Mouse (Mus musculus): Measurements from ENCODE around the gene 1810013L24Rik. TPM values are rescaled to one million over a fixed set of nuclear protein-coding genes. Genes with fewer than 3 reads are reported as not detected.

Gene 1810013L24Rik
- total RNA-seq (2012; rRNA removed) (27.1 and 30.7 TPM in 2 replicates), total RNA-seq (2014; rRNA removed) (30.0 and 32.8 TPM in 2 replicates), polyA plus RNA-seq (2012; ENCODE audit: insufficient read length, low read depth) (44.2 and 47.7 TPM in 2 replicates)

DNA sequence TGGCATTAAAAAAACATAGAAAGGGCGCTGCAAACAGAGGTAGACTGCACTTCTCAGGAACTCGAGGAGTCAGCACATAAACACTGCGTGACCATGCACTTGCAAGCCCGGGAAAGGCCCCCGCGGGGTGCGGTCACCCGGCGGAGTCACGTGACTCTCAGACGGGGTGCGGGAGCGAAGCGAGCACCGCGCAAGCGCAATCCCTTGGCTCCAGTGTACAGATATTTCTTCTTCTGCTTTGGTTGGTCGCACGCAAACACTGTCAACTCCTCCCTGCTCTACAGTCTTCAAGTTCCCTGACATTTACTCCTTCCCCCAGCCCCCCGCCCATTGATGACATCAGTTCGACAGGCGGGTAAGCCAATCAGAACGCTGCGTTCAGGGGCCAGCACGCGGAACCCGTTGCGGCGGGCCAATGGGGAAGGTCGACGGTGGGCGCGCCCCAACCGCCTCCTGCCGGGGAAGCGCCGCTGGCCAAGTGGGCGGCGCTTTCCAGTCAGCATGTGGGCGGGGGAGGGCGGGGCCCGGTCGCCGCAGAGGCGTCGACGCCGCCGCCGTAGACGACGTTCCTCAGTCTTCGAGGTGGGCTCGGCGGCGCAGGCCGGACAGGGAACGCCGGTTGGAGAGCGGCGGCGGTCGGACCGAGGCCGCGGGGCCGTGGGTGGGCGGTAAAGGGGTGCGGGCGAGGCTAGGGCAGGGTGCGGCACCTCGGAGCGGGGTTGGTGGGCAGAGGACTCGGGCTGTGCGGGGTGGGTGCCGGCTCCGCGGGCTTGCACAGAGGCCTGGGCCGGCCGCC lies at the start of gene 1810013L24Rik:
1810013L24Rik (plus strand) TSS at position 537 of the 796 bp plus-strand sequence.
- dilution Hi-C loops (cut with MboI; ENCODE audit: extremely low pct_ligation_motif_present, extremely low pct_unique_long_range_greater_than_20kb, low sequenced_read_pairs), result no loop called here
- TF ChIP-seq NELFE (IDR thresholded peaks at IDR 0.05; ENCODE audit: low read depth, low read length), result peak; percentile 92
- TF ChIP-seq KAT2A (IDR thresholded peaks at IDR 0.05; ENCODE audit: insufficient replicate concordance, low read length), result no peak
- no peak for TF ChIP-seq MAFK (IDR thresholded peaks at IDR 0.05; ENCODE audit: insufficient replicate concordance, low read length)
- TF ChIP-seq RAD21 (IDR thresholded peaks at IDR 0.05; ENCODE audit: low read depth, low read length), result no peak
- TF ChIP-seq CTCF (conservative IDR thresholded peaks at IDR 0.05 in 1 of 2, IDR thresholded peaks at IDR 0.05 in 1 of 2; ENCODE audit: low read depth in 2 of 2, low read length in 2 of 2), result no peak
- peak; percentile 91 for TF ChIP-seq ELF1 (IDR thresholded peaks at IDR 0.05; ENCODE audit: low read depth, low read length)
- TF ChIP-seq HCFC1 (IDR thresholded peaks at IDR 0.05; ENCODE audit: low read depth, low read length), result peak; percentile 74
- peak; percentile 52; the same call in 1 of the 2 replicates for TF ChIP-seq EP300 (IDR thresholded peaks at IDR 0.05; ENCODE audit: low read length)
- peak; percentile 95 for TF ChIP-seq CHD2 (IDR thresholded peaks at IDR 0.05; ENCODE audit: low read length)
- TF ChIP-seq BHLHE40 (IDR thresholded peaks at IDR 0.05; ENCODE audit: low read depth, low read length), result peak; percentile 94
- TF ChIP-seq PAX5 (IDR thresholded peaks at IDR 0.05; ENCODE audit: low read length), result no peak
- no peak for TF ChIP-seq SMC3 (IDR thresholded peaks at IDR 0.05; ENCODE audit: low read depth, low read length)
- TF ChIP-seq USF2 (conservative IDR thresholded peaks at IDR 0.05; ENCODE audit: low read depth, low read length), result peak; percentile 97
- TF ChIP-seq MXI1 (IDR thresholded peaks at IDR 0.05; ENCODE audit: low read depth, low read length), result peak; percentile 93
- no peak for TF ChIP-seq ZNF384 (IDR thresholded peaks at IDR 0.05; ENCODE audit: low read depth, low read length)
- peak; percentile 93; the same call in 1 of the 2 replicates for TF ChIP-seq MAX (IDR thresholded peaks at IDR 0.05; ENCODE audit: low read length)
- TF ChIP-seq IRF4 (IDR thresholded peaks at IDR 0.05; ENCODE audit: low read depth, low read length), result peak; percentile 11; the same call in 1 of the 2 replicates
- TF ChIP-seq JUND (conservative IDR thresholded peaks at IDR 0.05; ENCODE audit: low read depth, low read length), result peak; percentile 40; the same call in 1 of the 2 replicates
- TF ChIP-seq ZMIZ1 (IDR thresholded peaks at IDR 0.05; ENCODE audit: low read depth, low read length), result peak; percentile 95
- peak; percentile 97 for TF ChIP-seq POLR2A (IDR thresholded peaks at IDR 0.05; ENCODE audit: low read depth, low read length)
- TF ChIP-seq ZKSCAN1 (IDR thresholded peaks at IDR 0.05; ENCODE audit: borderline replicate concordance, low read depth, low read length), result no peak
- TF ChIP-seq E2F4 (IDR thresholded peaks at IDR 0.05; ENCODE audit: insufficient replicate concordance, low read depth, low read length), result peak; percentile 73; the same call in 1 of the 2 replicates
- 0 out of 2 replicates have a peak, but pooled peaks have one; percentile 30 for TF ChIP-seq CHD1 (IDR thresholded peaks at IDR 0.05; ENCODE audit: low read depth, low read length)
- TF ChIP-seq RCOR1 (conservative IDR thresholded peaks at IDR 0.05; ENCODE audit: low read depth, low read length), result peak; percentile 4; the same call in 1 of the 2 replicates
- peak; percentile 99 for TF ChIP-seq MAZ (IDR thresholded peaks at IDR 0.05; ENCODE audit: low read depth, low read length)
- peak; percentile 79 for TF ChIP-seq TCF12 (IDR thresholded peaks at IDR 0.05; ENCODE audit: low read depth, low read length)
- TF ChIP-seq TBP (conservative IDR thresholded peaks at IDR 0.05; ENCODE audit: low read depth, low read length), result peak; percentile 83; the same call in 1 of the 2 replicates
- peak; percentile 89 for TF ChIP-seq NRF1 (IDR thresholded peaks at IDR 0.05; ENCODE audit: low read depth, low read length)
- peak; percentile 98 for TF ChIP-seq USF1 (IDR thresholded peaks at IDR 0.05; ENCODE audit: low read depth, low read length)
- peak; percentile 91; the same call in 1 of the 2 replicates for TF ChIP-seq MYC (IDR thresholded peaks at IDR 0.05; ENCODE audit: low read depth, low read length)
- TF ChIP-seq UBTF (IDR thresholded peaks at IDR 0.05; ENCODE audit: low read depth, low read length), result peak; percentile 72; the same call in 1 of the 2 replicates
- TF ChIP-seq POLR2AphosphoS2 (IDR thresholded peaks at IDR 0.05; ENCODE audit: low read depth, low read length), result peak; percentile 87; the same call in 1 of the 2 replicates
- TF ChIP-seq GABPA (IDR thresholded peaks at IDR 0.05; ENCODE audit: insufficient replicate concordance, low read depth, low read length), result no peak
- no peak for TF ChIP-seq ZC3H11A (IDR thresholded peaks at IDR 0.05; ENCODE audit: low read depth, low read length)
- TF ChIP-seq JUN (IDR thresholded peaks at IDR 0.05; ENCODE audit: insufficient read depth, low read depth, low read length), result no peak
- peak; percentile 93; the same call in 1 of the 2 replicates for TF ChIP-seq SIN3A (IDR thresholded peaks at IDR 0.05; ENCODE audit: low read length)
- peak; percentile 66 for TF ChIP-seq MEF2A (IDR thresholded peaks at IDR 0.05; ENCODE audit: borderline replicate concordance, low read depth, low read length)

More for the DNA sequence above, at the start of gene 1810013L24Rik:
- Histone ChIP-seq H3K27me3 (replicated peaks) (no peaks in the 10 kb centered on the region), H3K79me2 (replicated peaks; ENCODE audit: control insufficient read depth, extremely low read depth, insufficient read depth, poor library complexity, severe bottlenecking) (peaks cover 42% of the 10 kb centered on the region), H3K36me3 (replicated peaks in 1 of 2; ENCODE audit: control insufficient read depth in 1 of 2, insufficient read depth in 1 of 2, low read length in 1 of 2) (peaks cover 4 to 28% of the 10 kb centered on the region in 2 experiments), H3K4me3 (replicated peaks in 1 of 3; ENCODE audit: low read depth in 2 of 3, low read length in 2 of 3, poor library complexity in 1 of 3) (peak within 1 kb of the TSS; percentile 91 to 100 (median 95)), H3K9me3 (replicated peaks; ENCODE audit: low read length) (no peaks in the 10 kb centered on the region), H3K4me1 (ENCODE audit: control insufficient read depth in 1 of 2, insufficient read depth in 2 of 2) (peaks cover 2 to 46% of the 10 kb centered on the region in 2 experiments; a peak in 2 of 4 replicates), H3K27ac (ENCODE audit: insufficient read depth, low read depth) (peak within 1 kb of the TSS; percentile 85), H3K4me2 (ENCODE audit: insufficient read depth, low read depth, poor library complexity, severe bottlenecking) (peak within 1 kb of the TSS; percentile 92), H3K9ac (ENCODE audit: insufficient read depth, low read depth) (peak within 1 kb of the TSS; percentile 99)
- DNase-seq (ENCODE audit: extremely low read depth), result peak; percentile 100
- in situ Hi-C loops (cut with MboI; ENCODE audit: low pct_ligation_motif_present, low pct_unique_long_range_greater_than_20kb, low sequenced_read_pairs), result no loop called here
